Mouse (Mus musculus) megakaryocyte, embryonic 14.5 days (primary cell): ENCODE data around the gene Man1a2.

ENCODE experiments used
- FLI1 ChIP-seq: IDR thresholded peaks from 2 replicates; pipeline ENCODE4 v1.6.1; 2012; ENCODE audit warnings: low read length, inconsistent platforms, mixed read lengths
- GATA1 ChIP-seq: IDR thresholded peaks from 3 replicates; pipeline ENCODE4 v1.6.1; 2012; ENCODE audit warnings: mixed read lengths, low read length, inconsistent platforms, borderline replicate concordance

GRCm38 (mm10) chr3:100716241-100716640 is 30.9 kb upstream of the Man1a2 start:
- TF ChIP-seq GATA1 (no peak), FLI1 (no peak)
